In genomic region chr9:63881261-63881563, GRCm38 (mm10) we compare ENCODE assay signal across 10 mouse cellular contexts.
DNase-seq lines count a peak whose midpoint lies in the region; ATAC-seq and TF ChIP-seq lines count a peak whose summit lies in the region.
"Had no signal": no experiment of that assay in that cellular context is flagged by ENCODE, and none has a peak within 500 bp of the region (broad histone marks: within the 10 kb centered on the region; RNA-seq: fewer than 3 reads in every experiment).

No protein-coding gene starts in this region.

- peak; percentile 62 for DNase-seq in cerebellum, postnatal 10 days
- no peak for DNase-seq in cerebellum, adult 2 months
- no peak for DNase-seq in liver
- peak; percentile 69 for DNase-seq in hindbrain, embryonic 11.5 days (ENCODE audit: low spot score)
- DNase-seq in spleen, postnatal 36 days (ENCODE audit: low spot score in 2 of 2): no peak
- DNase-seq: kidney, postnatal 36 days; lung, embryonic 14.5 days had no signal

- peak overlapping the region; percentile 57 for H3K4me2 ChIP-seq in liver, embryonic 12.5 days
- no peak overlapping the region for H3K4me2 ChIP-seq in hindbrain, embryonic 11.5 days (replicated peaks; ENCODE audit: low read depth, low read length)
- peak overlapping the region; percentile 46; the same call in 1 of the 2 replicates for H3K4me2 ChIP-seq in midbrain, embryonic 15.5 days

- no peak for ATAC-seq in liver, embryonic 12.5 days
- peak; percentile 49; the same call in 1 of the 2 replicates for ATAC-seq in hindbrain, embryonic 11.5 days (ENCODE audit: low FRiP score)
- no peak for ATAC-seq in midbrain, embryonic 15.5 days (replicated peaks)
- no peak for ATAC-seq in granulocyte monocyte progenitor cell, adult 5-6 weeks (replicated peaks; ENCODE audit: poor library complexity, severe bottlenecking)

- H3K9me3 ChIP-seq in liver, embryonic 12.5 days (replicated peaks): no peaks in the 10 kb centered on the region
- no peaks in the 10 kb centered on the region for H3K9me3 ChIP-seq in hindbrain, embryonic 11.5 days (ENCODE audit: control insufficient read depth, low read length)
- H3K9me3 ChIP-seq in midbrain, embryonic 15.5 days: no peaks in the 10 kb centered on the region

- TF ChIP-seq CTCF in cerebellum, adult 2 months (IDR thresholded peaks at IDR 0.05; ENCODE audit: borderline replicate concordance, insufficient read depth, low read depth, low read length): no peak

- H3K27me3 ChIP-seq in cerebellum, adult 2 months (ENCODE audit: control insufficient read depth, insufficient read depth, low read length): no peaks in the 10 kb centered on the region; the same call in 1 of the 2 replicates
- no peaks in the 10 kb centered on the region for H3K27me3 ChIP-seq in liver, embryonic 12.5 days (replicated peaks)
- H3K27me3 ChIP-seq in hindbrain, embryonic 11.5 days (ENCODE audit: control insufficient read depth, insufficient read depth, low read length): 0 out of 2 replicates have a peak, but pooled peaks cover 2% of the 10 kb centered on the region
- no peaks in the 10 kb centered on the region for H3K27me3 ChIP-seq in midbrain, embryonic 15.5 days (replicated peaks)

- H3K27ac ChIP-seq in cerebellum, adult 2 months (ENCODE audit: insufficient read depth, low read length): no peak overlapping the region
- no peak overlapping the region for H3K27ac ChIP-seq in liver, embryonic 12.5 days
- no peak overlapping the region for H3K27ac ChIP-seq in hindbrain, embryonic 11.5 days (ENCODE audit: low read depth, low read length)
- H3K27ac ChIP-seq in midbrain, embryonic 15.5 days: no peak overlapping the region

- TF ChIP-seq POLR2A in cerebellum, adult 2 months (IDR thresholded peaks at IDR 0.05; ENCODE audit: borderline replicate concordance, insufficient read depth, low read length): no peak

- H3K9ac ChIP-seq in liver, embryonic 12.5 days: no peak overlapping the region
- H3K9ac ChIP-seq in hindbrain, embryonic 11.5 days (ENCODE audit: low read depth, low read length): no peak overlapping the region
- H3K9ac ChIP-seq in midbrain, embryonic 15.5 days: no peak overlapping the region
- H3K9ac ChIP-seq: lung, embryonic 14.5 days had no signal

- 38% methylated on average over 4 of the region's 4 CpGs for WGBS in cerebellum, adult 2 months
- 40% methylated on average over 4 of the region's 4 CpGs for WGBS in liver, embryonic 12.5 days (ENCODE audit: insufficient replicate concordance)
- 40% methylated on average over 4 of the region's 4 CpGs for WGBS in hindbrain, embryonic 11.5 days
- 42% methylated on average over 4 of the region's 4 CpGs for WGBS in midbrain, embryonic 15.5 days

- H3K36me3 ChIP-seq in liver, embryonic 12.5 days: no peaks in the 10 kb centered on the region
- H3K36me3 ChIP-seq in hindbrain, embryonic 11.5 days (ENCODE audit: control insufficient read depth, insufficient read depth, low read length): no peaks in the 10 kb centered on the region
- H3K36me3 ChIP-seq in midbrain, embryonic 15.5 days (replicated peaks): no peaks in the 10 kb centered on the region

- H3K4me3 ChIP-seq in cerebellum, adult 2 months (replicated peaks; ENCODE audit: insufficient read depth, low read depth, low read length): no peak overlapping the region
- H3K4me3 ChIP-seq in liver, embryonic 12.5 days: no peak overlapping the region; the same call in 1 of the 2 replicates
- no peak overlapping the region for H3K4me3 ChIP-seq in hindbrain, embryonic 11.5 days (ENCODE audit: low read depth, low read length)
- H3K4me3 ChIP-seq in midbrain, embryonic 15.5 days: no peak overlapping the region

- H3K4me1 ChIP-seq in cerebellum, adult 2 months (ENCODE audit: control insufficient read depth, insufficient read depth, low read length): no peaks in the 10 kb centered on the region
- peaks cover 23% of the 10 kb centered on the region for H3K4me1 ChIP-seq in liver, embryonic 12.5 days
- no peaks in the 10 kb centered on the region for H3K4me1 ChIP-seq in hindbrain, embryonic 11.5 days (replicated peaks; ENCODE audit: control insufficient read depth, insufficient read depth, low read length)
- H3K4me1 ChIP-seq in midbrain, embryonic 15.5 days: peaks cover 22% of the 10 kb centered on the region

Comparison
In these comparisons a context has a peak if more than half of its experiments do, and no peak if none do; other contexts are left out.
1. DNase-seq: peak in cerebellum, postnatal 10 days (2 of 2) and hindbrain, embryonic 11.5 days (single experiment); none in cerebellum, adult 2 months (0 of 2), liver (single experiment) and spleen, postnatal 36 days (0 of 2).